Mouse (Mus musculus) E14TG2a.4 (cell line): Measurements from ENCODE around the gene Mettl18.

ENCODE experiments used
- CTCF ChIP-seq: conservative IDR thresholded peaks from 2 replicates; pipeline ENCODE4 v1.5.1; 2014; ENCODE audit warnings: low read length
- NANOG ChIP-seq: IDR thresholded peaks from 2 replicates; pipeline ENCODE4 v1.6.1; 2014; ENCODE audit warnings: borderline replicate concordance, low read length, mixed read lengths
- POU5F1 ChIP-seq: IDR thresholded peaks from 2 replicates; pipeline ENCODE4 v1.6.1; 2014; ENCODE audit warnings: low read length, borderline replicate concordance

DNA sequence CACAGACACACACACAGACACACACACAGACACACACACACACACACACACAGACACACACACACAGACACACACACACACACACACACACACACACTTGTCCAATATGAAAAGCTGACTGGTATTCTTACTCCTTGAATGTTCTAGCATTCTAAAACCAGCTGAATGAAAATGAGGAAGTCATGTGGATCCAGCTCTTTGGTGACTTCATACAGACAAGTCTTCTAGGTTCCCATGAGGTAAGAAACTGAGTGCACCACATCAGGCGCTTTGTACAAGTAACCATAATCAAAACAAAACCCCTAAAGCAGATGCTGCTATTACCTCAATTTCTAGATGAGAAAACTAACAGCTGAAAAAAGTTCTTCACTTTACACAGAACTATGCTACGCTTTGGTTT lies 19.6 kb upstream of the Mettl18 start:
- TF ChIP-seq CTCF, result no peak
- TF ChIP-seq NANOG, result no peak
- TF ChIP-seq POU5F1, result no peak
